Mouse (Mus musculus) ovary, adult 18-20 months (tissue): Measurements from ENCODE around the gene Hamp2.
A peak's percentile ranks its signal among the peaks of the same experiment; 100 is the strongest.

Experiments
- DNase-seq: peaks from one replicate; pipeline ENCODE4 v3.0.0; 2022; ENCODE audit warnings: low spot score, mixed read lengths

Gene Hamp2

DNA sequence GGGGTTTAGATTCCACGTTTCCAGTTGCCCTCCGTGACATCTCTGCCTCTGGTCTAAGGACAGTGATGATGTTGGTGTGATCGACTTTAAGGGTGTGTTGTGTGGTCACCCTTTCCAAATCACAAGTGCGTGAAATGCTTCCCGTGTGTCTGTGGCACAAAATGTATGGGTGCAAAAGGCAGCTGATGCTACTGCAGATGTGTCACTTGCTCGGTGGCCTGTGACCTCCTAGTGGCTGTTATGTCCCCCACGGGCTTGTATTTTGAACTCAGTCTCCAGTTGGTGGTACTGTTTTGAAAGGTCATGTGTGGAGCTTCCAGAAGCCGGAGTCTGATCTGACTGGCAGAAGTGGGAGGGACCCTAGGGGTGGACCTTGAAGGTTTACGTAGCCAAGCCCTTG, 32.7 kb downstream of the Hamp2 start:
- no peak for DNase-seq

DNA sequence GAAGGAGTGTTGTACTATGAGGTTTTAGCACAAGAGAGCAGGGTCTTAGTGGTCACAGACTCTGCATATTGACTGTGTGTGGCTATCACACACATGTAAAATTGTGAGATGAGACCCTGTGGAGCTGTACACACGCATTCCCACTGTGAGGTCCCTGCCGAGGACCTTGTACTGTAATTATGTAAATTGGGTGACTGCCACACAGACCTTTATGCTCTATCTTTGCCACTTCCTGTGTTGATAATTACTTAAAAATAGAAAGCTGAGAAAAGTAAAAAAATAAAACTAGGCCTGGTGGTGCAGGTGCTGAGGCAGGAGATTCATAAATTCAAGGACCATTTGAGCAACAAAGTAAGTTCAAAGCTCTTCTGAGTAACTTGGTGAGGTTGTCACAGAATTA, 33.8 kb downstream of the Hamp2 start:
- no peak for DNase-seq

DNA sequence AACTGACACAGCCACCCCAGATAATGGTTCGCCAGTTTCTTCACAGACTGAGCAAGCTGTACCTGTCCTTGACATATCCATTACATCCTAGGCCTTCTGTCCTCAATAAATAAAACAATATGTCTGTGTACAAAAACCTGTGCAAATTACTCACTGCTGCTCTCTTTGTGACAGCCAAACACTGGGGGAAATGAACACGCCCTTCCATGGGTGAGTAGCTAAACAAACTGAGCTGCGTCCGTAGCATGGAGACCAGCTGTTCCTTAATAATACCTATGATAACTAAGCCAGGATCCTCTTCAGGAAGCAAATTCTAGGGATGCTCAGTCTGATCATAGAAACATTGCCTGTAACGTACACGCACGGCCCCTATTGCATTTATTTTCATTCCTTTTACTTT, 35.7 kb downstream of the Hamp2 start:
- DNase-seq: no peak

DNA sequence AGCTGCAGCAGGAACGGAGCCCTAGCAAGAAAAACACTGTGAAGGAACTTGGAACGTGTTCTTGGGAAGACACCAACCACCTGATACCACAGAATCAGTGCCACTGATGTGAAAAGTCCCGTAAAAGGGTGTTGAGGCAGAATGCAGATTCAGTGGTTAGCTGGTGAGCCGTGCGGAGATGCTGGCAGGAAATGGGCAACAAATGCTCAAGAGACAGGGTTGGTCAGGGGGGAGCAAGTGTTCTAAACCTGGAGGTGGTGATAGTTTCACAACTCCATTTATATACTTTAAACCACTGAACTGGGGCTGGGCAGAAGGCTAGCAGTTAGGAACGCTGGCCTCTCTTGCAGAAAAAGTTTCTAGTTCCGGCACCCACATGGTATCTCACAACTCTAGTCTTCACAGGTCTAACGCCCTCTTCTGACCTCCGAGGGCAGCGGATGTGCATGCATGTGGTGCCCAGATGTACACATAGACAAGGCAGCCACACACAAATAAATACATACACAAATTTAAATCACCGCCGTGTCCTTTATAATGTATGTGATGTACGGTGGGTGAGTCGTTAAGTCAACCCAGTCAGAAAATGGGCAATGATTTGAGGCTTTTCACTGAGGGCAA, 36.8 kb downstream of the Hamp2 start:
- no peak for DNase-seq

DNA sequence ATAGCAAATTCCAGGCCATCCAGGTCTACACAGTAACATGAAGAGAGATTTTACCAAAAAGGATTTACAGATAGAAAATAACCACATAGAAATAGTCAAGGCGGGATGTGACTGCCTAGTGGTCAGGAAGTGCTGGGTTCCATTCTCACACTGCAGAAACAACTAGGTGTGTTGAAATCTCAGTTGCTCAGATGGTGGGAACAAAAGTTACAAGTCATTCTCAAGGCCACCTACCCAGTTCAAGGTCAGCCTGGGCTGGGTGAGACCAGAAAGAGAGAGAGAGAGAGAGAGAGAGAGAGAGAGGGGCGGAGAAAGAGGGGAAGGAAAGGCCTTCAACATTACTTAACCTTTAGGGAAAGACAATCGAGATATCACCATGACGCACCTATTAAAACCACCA, 37.6 kb downstream of the Hamp2 start:
- DNase-seq: no peak

DNA sequence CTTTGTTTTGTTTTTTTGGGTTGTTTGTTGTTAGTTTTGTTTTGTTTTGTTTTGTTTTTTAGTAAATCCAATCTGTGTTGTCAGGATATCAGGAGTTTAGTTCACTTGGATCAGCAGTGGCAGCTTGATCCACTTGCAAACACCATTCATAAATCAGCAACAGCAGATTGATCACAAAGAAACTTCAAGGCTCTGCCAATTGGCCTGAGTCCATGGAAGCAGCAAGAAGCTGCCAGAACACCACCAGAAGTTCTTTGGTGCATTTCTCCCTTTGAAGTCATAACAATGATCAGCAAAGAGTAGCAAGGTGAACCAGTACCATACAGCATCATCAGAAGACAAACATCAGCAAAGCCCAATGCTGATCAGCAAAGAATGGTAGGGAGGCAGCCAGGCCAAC, 40.4 kb downstream of the Hamp2 start:
- no peak for DNase-seq

DNA sequence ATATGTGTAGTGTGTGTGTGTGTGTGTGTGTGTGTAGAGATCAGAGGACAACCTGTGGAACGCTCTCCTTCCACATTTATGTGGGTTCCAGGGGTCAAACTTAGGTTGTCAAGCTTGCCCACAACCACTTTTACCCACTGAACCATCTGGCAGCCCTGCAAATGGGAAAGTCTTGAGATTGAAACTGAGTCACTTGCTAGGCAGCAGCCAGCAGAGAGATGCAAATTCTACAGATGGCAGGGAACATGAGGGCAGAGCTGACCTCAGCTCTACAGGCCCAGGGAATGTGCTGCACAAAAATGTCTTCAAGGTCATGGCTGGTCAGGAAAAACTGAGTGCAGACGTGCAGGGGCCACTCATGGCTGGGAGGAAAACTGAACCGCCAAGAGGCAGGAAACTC, 43.1 kb downstream of the Hamp2 start:
- no peak for DNase-seq

DNA sequence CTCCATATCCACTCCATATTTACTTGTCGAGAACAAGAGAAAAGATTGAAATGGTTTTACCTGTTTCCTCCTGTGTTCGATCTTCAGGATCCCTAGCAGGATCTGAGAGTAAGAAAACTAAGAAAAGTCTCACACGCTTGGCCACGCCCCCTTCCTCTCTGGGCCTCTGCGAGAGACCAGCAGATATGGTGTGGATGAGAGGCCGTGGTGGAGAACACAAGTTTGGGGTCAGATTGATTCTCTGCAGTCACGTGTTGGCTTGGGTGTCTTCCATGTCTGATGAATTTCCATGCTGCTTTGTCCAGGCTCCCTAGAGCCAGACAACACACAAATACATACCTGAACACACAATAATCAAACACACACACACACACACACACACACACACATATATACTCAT, 44.3 kb downstream of the Hamp2 start, which contains the start of gene Cd22:
Cd22 (minus strand) TSS at position 167 of the 400 bp plus-strand sequence.
- DNase-seq: no peak

DNA sequence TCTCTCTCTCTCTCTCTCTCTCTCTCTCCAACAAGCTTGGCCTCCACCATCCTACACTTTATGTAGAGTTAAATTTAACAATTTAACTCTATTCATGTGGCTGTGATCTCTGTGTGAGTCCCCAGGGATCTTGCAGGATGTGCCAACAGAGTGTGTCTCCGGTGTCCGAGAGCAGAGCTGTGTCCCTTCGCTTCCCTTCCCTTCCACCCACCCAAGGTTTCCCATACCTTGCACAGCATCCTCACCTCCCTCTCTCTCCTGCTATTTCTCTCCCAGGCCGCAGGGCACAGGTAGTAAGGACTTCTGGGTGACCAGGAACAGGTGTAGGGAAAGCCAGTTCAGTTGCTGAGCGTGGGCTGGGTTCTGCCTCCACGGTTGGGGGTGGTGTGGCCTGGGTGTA, 45.5 kb downstream of the Hamp2 start:
- DNase-seq: no peak

DNA sequence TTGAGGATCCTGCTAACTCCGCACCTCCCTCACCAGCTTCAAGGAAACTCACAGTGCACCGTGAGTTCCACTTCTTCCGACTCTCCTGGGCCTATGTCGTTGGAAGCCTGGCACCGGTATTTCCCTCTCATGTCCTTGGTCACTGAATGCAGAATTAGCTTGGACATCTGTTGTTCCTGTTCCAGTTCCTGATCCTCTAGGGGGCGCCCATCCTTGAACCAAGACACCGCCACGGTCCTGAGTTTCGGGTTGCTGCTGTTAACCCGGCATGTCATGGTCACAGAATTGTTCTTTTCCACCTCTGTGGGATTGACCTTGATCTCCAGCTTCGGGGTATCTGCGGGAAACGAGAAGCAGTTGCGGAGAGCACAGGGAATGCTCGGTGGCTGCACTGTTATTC, 51.4 kb downstream of the Hamp2 start:
- DNase-seq: peak; percentile 33
